Mouse (Mus musculus) CD4-positive naive resting alpha-beta T cell, adult 57 days (primary cell): ENCODE data around the gene Ddx39. TPM values are rescaled to one million over a fixed set of nuclear protein-coding genes. Genes with fewer than 3 reads are reported as not detected.

Experiments
- total RNA-seq: library from RNA; stranded (reverse); gene quantifications from one replicate; pipeline ENCODE4 v1.2.4, GENCODE M21; 2023

The Ddx39 gene
- 72.6 TPM for total RNA-seq

DNA sequence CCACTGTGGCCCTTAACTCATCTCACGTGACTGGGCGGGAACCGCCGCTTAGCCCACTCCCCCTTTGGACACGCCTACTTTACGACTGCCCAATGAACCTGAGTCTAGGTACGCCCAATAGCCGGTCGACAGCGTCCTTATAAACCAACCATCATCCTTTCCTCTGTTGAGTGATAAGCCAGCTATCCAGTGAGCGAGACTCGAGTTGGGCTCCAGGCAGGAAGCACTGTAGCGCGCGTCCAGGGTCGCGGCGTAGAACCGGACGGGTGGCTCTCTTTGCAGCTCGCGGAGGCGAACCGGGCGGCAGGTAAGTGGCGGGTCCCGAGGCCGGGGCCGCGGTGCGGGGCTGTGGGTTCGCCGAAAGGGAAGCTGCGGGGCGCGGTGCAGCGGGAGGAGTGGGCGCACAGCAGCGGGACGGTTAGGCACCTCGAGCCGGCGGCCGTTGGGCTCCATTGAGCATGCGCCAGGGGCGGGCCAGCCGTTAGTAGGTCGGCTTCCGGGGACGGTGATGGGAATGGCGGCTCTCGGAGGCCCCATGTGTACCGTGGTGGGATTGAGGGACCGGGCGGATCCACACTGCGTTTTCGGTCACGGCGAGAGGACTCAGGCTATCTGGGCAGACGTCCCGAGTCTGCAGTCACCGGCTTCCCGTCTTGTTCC lies at the start of gene Ddx39:
Gene Ddx39, plus strand, starts transcription at position 147 of the 660 bp plus-strand sequence.

DNA sequence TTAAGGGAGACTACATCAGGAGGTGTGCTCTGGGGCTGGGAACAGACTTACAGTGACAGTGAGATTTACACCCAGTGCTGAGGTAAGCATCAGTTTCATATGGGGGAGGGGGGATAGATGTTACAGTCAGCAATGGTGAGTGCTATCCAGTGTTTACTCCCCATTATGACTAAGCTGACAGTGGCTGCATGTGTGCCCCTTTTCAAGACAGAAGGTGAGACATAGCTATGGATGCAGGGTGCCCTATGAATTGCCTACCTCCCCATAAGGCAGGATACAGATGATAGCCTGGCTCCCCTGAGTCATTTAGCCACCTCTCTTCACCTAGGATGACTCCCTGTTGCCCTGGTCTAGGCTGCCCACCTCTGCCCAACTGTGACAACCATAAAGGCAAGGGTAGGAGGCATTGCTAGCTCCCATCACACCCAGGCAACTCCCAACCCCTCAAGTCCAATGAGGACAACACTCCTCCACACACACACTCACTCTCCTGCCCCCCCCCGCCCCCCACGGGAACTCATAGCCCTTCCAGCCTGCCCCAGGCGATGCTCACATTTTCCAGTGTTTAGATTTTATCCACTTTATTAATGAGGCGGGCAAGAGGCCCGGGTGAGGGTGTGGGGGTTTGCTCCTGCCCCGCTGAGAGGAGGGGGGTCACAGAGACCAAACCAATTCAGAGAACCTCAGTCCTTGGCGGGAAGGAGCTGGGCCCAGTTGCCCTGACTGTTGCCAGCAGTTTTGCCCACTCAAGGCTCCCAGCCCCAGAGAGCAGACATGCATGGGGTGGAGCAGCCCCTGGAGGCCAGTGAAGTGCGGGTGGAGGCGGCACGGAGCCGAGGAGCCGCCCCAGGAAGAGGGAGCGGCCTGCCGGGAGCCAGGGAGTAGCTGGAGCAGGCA lies 48.8 kb upstream of the Ddx39 start, which contains the start of gene Ptger1:
Gene Ptger1, plus strand, starts transcription at position 710 of the 897 bp plus-strand sequence.

DNA sequence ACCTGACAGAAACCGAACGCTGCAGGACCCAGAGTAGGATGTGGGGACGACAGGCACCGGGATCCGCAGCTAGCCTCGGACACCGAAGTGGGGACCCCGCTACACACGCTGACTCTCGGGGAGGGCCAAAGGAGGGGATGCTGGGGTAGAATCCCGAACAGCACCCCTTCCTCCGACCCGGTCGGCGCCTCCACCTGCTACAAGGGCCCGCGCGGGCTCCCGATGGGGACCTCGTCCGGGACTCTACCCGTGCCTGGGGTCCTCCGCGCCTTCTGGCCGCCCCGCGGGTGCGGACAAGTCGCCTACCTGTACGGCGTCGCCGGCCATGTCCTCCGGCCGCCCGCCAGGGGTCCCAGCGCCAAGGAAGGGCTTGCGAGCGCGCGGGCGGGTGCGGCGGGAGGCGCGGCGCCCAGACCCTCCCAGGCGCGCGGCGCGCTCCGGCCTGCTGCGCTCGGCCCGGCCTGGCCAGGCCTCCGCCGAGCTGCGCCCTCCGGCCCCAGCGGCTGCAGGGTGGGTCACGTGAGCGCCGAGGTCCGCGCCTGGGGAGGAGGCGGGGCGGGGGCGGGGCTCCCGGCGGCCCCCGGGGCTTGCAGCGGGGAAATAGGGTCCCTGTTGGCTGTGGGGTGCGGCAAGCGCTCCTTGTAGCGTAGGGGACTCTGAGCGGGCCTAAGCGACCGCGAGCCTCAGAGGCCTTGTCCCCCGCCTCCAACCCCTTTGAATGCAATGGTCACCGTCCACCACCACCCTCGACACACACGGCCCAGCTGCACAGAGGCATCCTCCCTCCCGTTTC lies 16.1 kb upstream of the Ddx39 start, which contains the start of gene Pkn1:
Gene Pkn1, minus strand, starts transcription at position 519 of the 793 bp plus-strand sequence.

DNA sequence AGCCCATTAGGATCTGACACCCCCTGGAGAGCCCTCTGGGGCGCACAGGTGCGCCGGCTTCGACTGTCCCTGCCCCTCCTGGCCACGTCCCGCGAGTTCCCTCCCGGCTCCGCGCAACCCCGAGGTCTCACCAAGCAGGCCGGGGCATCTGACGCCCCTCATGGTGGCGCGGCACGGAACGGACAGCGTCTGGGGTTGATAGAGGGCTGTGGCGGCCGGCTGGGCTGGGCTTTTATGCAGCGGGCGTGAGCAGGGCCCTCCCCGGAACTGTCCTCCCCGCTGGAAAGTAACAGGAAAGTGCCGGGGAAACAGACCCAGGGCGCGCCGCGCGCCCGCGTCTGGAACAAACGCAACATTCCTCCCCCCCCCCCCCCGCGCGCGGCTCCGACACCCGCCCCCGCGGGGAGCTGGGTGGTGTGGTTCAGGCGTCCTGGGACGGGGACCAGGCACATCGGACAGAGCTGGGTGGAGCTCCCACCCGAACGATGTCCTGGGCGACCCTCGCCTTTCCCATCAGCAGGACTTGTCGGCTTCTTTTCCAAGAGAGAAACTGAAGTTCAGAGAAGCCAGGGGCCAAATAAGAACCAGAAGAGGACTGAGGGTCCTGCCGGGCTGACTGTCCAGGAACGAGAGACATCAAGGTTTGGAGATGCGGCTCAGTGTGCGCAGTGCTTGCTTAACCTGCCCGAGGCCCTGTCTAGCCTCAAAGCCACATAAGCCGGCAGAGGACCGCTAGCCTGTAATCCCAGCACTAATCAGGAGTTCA lies 26.2 kb downstream of the Ddx39 start, which contains the start of gene Adgre5:
Gene Adgre5, minus strand, starts transcription at position 351 of the 766 bp plus-strand sequence.

Other genes with a start within 250 kb of the Ddx39 start
- gene Olfr370, start 179.4 kb upstream of the Ddx39 start, total RNA-seq, result not detected
- gene Ndufb7, start 148.5 kb upstream of the Ddx39 start, total RNA-seq, result 79.0 TPM
- 231 TPM for gene Tecr, start 107.2 kb upstream of the Ddx39 start, total RNA-seq
- 114 TPM for gene Dnajb1, start 107.0 kb upstream of the Ddx39 start, total RNA-seq
- 26.1 TPM for gene Gipc1, start 62.5 kb upstream of the Ddx39 start, total RNA-seq
- gene Ptger1, start 48.5 kb upstream of the Ddx39 start, total RNA-seq, result 0.44 TPM
- gene Pkn1, start 16.0 kb upstream of the Ddx39 start, total RNA-seq, result 306 TPM
- 855 TPM for gene Adgre5, start 26.1 kb downstream of the Ddx39 start, total RNA-seq
- 70.9 TPM for gene Adgrl1, start 184.9 kb downstream of the Ddx39 start, total RNA-seq
- gene Gm10644, start 240.0 kb downstream of the Ddx39 start, total RNA-seq, result 1.3 TPM
- 5.4 TPM for gene Asf1b, start 240.3 kb downstream of the Ddx39 start, total RNA-seq